ENCODE assay signal across 10 mouse cellular contexts in genomic region chr6:128061342-128061741, GRCm38 (mm10).
DNase-seq lines count a peak whose midpoint lies in the region.
"Had no signal": no experiment of that assay in that cellular context is flagged by ENCODE, and none has a peak within 500 bp of the region (broad histone marks: within the 10 kb centered on the region; RNA-seq: fewer than 3 reads in every experiment).

No protein-coding gene starts in this region.

- DNase-seq in cerebellum, adult 11-12 months: peak; percentile 54
- no peak for DNase-seq in cerebellum, adult 8-10 months
- DNase-seq in cerebellum, postnatal 25 days: peak; percentile 17 to 21
- no peak for DNase-seq in cerebellum, postnatal 10 days
- DNase-seq: adrenal gland, adult 2 months; adrenal gland, postnatal 10 days; adrenal gland, postnatal 25 days; cerebellum, adult 18-20 months; cerebellum, postnatal 14 days; embryo, embryonic 11 days had no signal

Comparison
In these comparisons a context has a peak if more than half of its experiments do, and no peak if none do; other contexts are left out.
1. DNase-seq: peak in cerebellum, adult 11-12 months (single experiment) and cerebellum, postnatal 25 days (2 of 2); none in cerebellum, adult 8-10 months (single experiment) and cerebellum, postnatal 10 days (0 of 2).